Mouse (Mus musculus) heart, postnatal 0 days (tissue): ENCODE results near the gene B230217C12Rik. TPM values are rescaled to one million over a fixed set of nuclear protein-coding genes. Genes with fewer than 3 reads are reported as not detected.

Experiments used
- ATAC-seq: fragments of 200-750 bp; cut with Nextera tagmentation; 2 replicates; pipeline ENCODE4 v1.8.0; 2017; ENCODE audit warnings: low read depth, moderate number of reproducible peaks, moderate library complexity; ENCODE audit not compliant: insufficient read depth
- DNase-seq: peaks from one replicate; pipeline ENCODE4 v3.0.0-alpha.2; 2016; ENCODE audit warnings: low spot score
- H3K27ac ChIP-seq: fragments of 300-500 bp; sonication (generic); 2 replicates; pipeline ENCODE4 v1.5.1; 2014; ENCODE audit warnings: low read depth, mild to moderate bottlenecking
- H3K27me3 ChIP-seq: fragments of 300-500 bp; sonication (generic); 2 replicates; pipeline ENCODE4 v1.6.1; 2014; ENCODE audit warnings: low read length, mixed read lengths; ENCODE audit not compliant: control insufficient read depth, insufficient read depth
- H3K36me3 ChIP-seq: fragments of 300-500 bp; sonication (generic); replicated peaks from 2 replicates; pipeline ENCODE4 v1.6.1; 2014; ENCODE audit warnings: low read length, mixed read lengths; ENCODE audit not compliant: control insufficient read depth, insufficient read depth
- H3K4me1 ChIP-seq: fragments of 300-500 bp; sonication (generic); 2 replicates; pipeline ENCODE4 v1.6.1; 2014; ENCODE audit warnings: antibody characterized with exemption; ENCODE audit not compliant: control insufficient read depth, insufficient read depth
- H3K4me2 ChIP-seq: fragments of 300-500 bp; sonication (generic); 2 replicates; pipeline ENCODE4 v1.6.1; 2014; ENCODE audit warnings: low read depth, mild to moderate bottlenecking, low read length, moderate library complexity
- H3K4me3 ChIP-seq: fragments of 300-500 bp; sonication (generic); 2 replicates; pipeline ENCODE4 v1.5.1; 2014; ENCODE audit warnings: low read depth, low read length
- H3K9ac ChIP-seq: fragments of 300-500 bp; sonication (generic); replicated peaks from 2 replicates; pipeline ENCODE4 v1.6.1; 2014; ENCODE audit warnings: low read depth, low read length, mixed read lengths
- H3K9me3 ChIP-seq: fragments of 300-500 bp; sonication (generic); replicated peaks from 2 replicates; pipeline ENCODE4 v1.6.1; 2016; ENCODE audit warnings: low read length; ENCODE audit not compliant: control insufficient read depth
- CTCF ChIP-seq: IDR thresholded peaks from 2 replicates; pipeline ENCODE4 v1.5.1; 2016; ENCODE audit warnings: antibody characterized with exemption, control low read depth, low read depth
- EP300 ChIP-seq: IDR thresholded peaks from 2 replicates; pipeline ENCODE4 v1.6.1; 2016; ENCODE audit warnings: antibody characterized with exemption, low read depth
- WGBS: fragments of 180-500 bp; shearing (Covaris S2); extraction: QIAGEN DNeasy Blood & Tissue Kit; methylation state at CpG from one replicate; pipeline ENCODE4 v1.1.7; 2014; 5-methylcytosine and 5-hydroxymethylcytosine counted together
- polyA plus RNA-seq: library from polyadenylated mRNA; unstranded; fragments of >200 nt; fragmentation: Nextera tagmentation; extraction: Ambion mirVana; gene quantifications from 2 replicates; pipeline ENCODE4 v1.2.1, GENCODE M21; 2015
- total RNA-seq: library from RNA; depleted of rRNA; stranded (reverse); fragments of >200 nt; gene quantifications from 2 replicates; pipeline ENCODE4 v1.2.3, GENCODE M21; 2014; ENCODE audit warnings: low replicate concordance

The B230217C12Rik gene
- total and polyA plus RNA-seq, 2 experiments from 2014 or later: 0.97 to 1.4 TPM

DNA sequence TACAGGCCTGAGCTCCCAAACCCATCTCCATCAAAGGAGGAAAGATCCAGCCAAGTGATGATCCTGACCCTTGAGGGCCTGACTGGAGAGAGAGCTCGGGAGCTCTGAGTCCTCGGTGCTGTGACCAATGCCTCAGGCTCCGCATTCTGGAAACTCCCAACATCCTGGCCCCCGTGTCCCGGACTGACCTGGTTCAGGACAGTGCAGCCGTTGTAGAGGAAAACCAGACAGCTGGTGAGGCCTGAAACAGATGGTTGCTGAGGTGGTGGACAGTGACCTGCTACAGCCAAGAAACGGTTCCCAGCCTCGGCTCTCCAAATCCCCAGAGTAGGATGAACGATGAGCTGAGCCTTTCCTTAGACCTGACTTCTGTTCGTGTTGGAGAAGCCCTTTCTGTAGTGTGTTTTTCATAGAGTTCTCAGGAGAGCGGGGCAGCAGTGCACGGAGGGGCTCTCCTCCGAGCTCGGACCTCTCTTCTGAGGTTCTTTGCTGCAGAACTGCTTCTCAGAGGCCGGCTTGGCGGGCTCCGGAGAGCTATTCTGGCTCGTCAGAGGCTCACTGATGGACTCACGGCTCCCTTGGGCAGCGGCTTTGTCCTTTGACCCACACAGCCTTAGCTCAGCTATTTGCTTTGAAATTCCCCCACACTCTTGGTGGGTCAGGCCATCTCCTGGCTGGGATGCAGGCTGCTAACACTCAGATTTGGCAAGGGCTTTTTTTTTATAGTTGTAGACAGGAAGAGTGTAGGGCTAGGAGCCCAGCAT, 17.6 kb upstream of the B230217C12Rik start:
- Histone ChIP-seq H3K4me3 (no peak overlapping the region), H3K36me3 (peaks cover 45% of the 10 kb centered on the region), H3K27me3 (no peaks in the 10 kb centered on the region), H3K4me1 (peaks cover 29% of the 10 kb centered on the region), H3K9me3 (no peaks in the 10 kb centered on the region), H3K9ac (no peak overlapping the region), H3K4me2 (no peak overlapping the region), H3K27ac (peak overlapping the region; percentile 48; the same call in 1 of the 2 replicates)
- TF ChIP-seq CTCF (no peak), EP300 (no peak)
- DNase-seq: no peak
- 66% methylated on average over 20 of the region's 20 CpGs for WGBS
- ATAC-seq: no peak; the same call in 1 of the 2 replicates

DNA sequence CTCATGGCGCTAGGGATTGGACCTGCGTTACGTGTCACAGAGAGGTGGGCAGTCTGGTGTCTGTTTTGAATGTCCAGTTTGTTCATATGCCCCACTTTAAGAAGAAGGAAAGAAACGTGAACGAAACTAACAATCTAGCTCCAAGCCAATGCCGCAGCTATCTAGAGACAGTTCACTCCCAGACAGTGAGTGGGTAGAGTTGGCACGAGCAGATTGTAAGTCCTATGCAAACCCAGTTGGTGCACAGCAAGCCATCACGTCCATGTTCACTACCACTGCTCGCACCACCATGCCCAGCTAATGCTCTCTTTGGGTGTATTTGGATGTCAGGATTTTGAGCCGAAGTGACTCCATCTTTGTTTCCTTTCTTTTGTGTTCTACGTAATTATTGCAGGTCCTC, 16.4 kb upstream of the B230217C12Rik start:
- H3K36me3 ChIP-seq: peaks cover 54% of the 10 kb centered on the region
- H3K4me2 ChIP-seq: no peak overlapping the region
- DNase-seq: no peak
- no peaks in the 10 kb centered on the region for H3K9me3 ChIP-seq
- no peak overlapping the region for H3K4me3 ChIP-seq
- 95% methylated on average over 11 of the region's 11 CpGs for WGBS
- H3K27ac ChIP-seq: no peak overlapping the region
- TF ChIP-seq EP300 (no peak), CTCF (no peak)
- no peak overlapping the region for H3K9ac ChIP-seq
- ATAC-seq: no peak
- H3K27me3 ChIP-seq: no peaks in the 10 kb centered on the region
- H3K4me1 ChIP-seq: peaks cover 17% of the 10 kb centered on the region

DNA sequence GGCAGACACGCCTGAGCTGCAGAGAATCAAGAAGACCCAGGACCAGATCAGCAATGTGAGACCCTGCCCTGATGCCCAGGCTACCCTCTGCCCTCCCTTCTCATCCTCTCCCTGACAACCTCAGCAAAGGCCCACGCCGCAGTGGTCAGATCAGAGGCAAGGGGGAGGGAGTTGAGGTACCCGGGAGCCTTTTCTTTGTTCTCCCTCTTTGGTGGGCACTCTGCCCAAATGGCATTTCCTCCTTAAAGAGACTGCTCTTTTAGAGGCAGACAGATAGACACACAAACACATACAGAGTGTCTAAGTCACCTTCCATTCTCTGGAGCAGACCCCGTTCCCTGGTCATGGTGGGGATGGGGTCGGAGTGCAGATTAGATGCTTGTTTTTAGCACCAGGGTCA, 15.7 kb upstream of the B230217C12Rik start:
- no peak for ATAC-seq
- peak overlapping the region; percentile 30; the same call in 1 of the 2 replicates for H3K27ac ChIP-seq
- WGBS: 55% methylated on average over 6 of the region's 6 CpGs

DNA sequence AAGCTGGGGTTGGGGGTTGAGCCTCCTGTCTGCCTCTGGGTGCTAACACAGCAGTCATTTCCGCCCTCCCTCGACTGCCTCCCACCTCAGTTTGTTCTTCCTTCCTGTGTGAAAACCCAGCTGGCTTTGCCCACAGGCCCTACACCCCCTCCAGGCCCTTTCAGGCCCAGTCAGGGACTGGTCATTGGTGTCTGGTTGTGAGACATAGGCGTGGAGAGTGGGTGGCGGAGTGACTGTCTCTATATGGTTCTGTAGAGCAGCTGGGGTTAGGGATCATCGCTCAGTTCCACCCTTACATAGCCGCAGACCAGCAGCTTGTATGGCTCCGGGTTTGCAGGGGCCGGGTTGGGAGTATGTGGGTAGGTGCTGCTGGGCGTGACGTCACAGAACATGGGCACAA, 15.3 kb upstream of the B230217C12Rik start:
- no peak for ATAC-seq
- H3K9me3 ChIP-seq: no peaks in the 10 kb centered on the region
- no peak overlapping the region for H3K4me2 ChIP-seq
- no peak for DNase-seq
- no peak overlapping the region for H3K9ac ChIP-seq
- peaks cover 9% of the 10 kb centered on the region for H3K4me1 ChIP-seq
- WGBS: 74% methylated on average over 10 of the region's 10 CpGs
- no peak overlapping the region for H3K4me3 ChIP-seq
- H3K36me3 ChIP-seq: peaks cover 58% of the 10 kb centered on the region
- TF ChIP-seq EP300 (no peak), CTCF (no peak)
- H3K27ac ChIP-seq: no peak overlapping the region
- H3K27me3 ChIP-seq: no peaks in the 10 kb centered on the region

More for the DNA sequence above, 15.7 kb upstream of the B230217C12Rik start:
- H3K9me3 ChIP-seq: no peaks in the 10 kb centered on the region
- H3K4me3 ChIP-seq: no peak overlapping the region
- H3K4me2 ChIP-seq: no peak overlapping the region
- H3K36me3 ChIP-seq: peaks cover 58% of the 10 kb centered on the region
- DNase-seq: no peak
- H3K4me1 ChIP-seq: peaks cover 10% of the 10 kb centered on the region
- H3K27me3 ChIP-seq: no peaks in the 10 kb centered on the region
- TF ChIP-seq CTCF (no peak), EP300 (no peak)
- H3K9ac ChIP-seq: no peak overlapping the region

DNA sequence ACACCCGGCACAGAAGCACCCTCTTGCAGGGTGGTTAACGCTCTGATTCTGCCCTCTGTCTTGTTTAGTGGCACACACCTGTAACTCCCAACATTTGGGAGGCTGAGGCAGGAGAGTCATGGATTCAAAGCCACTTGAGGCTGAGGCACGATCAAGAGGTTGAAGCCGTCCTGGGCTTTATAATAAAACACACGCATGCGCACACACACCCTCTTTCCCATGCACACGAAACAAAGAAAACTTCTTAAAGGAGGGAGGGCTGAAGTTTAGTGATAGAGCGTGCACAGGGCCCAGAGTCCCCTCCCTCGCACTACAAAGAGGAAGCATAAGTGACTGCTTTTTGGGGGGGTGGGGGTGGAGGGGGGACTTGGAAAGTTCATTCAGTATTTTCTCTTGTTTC, 14.6 kb upstream of the B230217C12Rik start:
- Histone ChIP-seq H3K9ac (no peak overlapping the region), H3K4me1 (peaks cover 4% of the 10 kb centered on the region), H3K4me3 (no peak overlapping the region), H3K27ac (no peak overlapping the region), H3K9me3 (no peaks in the 10 kb centered on the region), H3K27me3 (no peaks in the 10 kb centered on the region), H3K4me2 (no peak overlapping the region), H3K36me3 (peaks cover 58% of the 10 kb centered on the region)
- DNase-seq (no peak), ATAC-seq (no peak)
- 86% methylated on average over 9 of the region's 9 CpGs for WGBS
- TF ChIP-seq CTCF (no peak), EP300 (no peak)

DNA sequence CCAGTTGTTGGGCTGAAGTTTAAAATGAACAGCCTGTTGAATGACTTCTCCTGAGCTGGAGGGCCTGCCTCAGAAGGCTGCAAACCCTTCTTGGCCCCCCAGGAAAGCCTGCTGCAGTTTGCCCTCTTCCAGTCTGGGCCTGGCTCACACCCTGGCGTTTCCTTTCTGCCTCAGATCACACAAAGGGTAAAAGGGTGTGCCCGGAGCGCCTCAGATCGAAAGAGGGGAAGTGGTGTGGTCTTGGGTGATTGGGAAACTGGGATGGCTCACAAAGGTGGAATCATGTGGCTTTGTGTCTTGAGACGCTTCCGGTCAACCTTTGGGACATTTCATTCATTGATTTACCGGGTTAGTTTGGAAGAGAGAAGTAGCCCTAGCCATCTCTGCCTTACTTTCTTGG, 14.2 kb upstream of the B230217C12Rik start:
- no peaks in the 10 kb centered on the region for H3K4me1 ChIP-seq
- H3K36me3 ChIP-seq: peaks cover 58% of the 10 kb centered on the region
- H3K9me3 ChIP-seq: no peaks in the 10 kb centered on the region
- no peak overlapping the region for H3K27ac ChIP-seq
- no peaks in the 10 kb centered on the region for H3K27me3 ChIP-seq
- ATAC-seq (no peak), DNase-seq (no peak)
- H3K4me2 ChIP-seq: no peak overlapping the region
- WGBS: 72% methylated on average over 7 of the region's 7 CpGs
- no peak for TF ChIP-seq CTCF
- no peak for TF ChIP-seq EP300
- H3K4me3 ChIP-seq: no peak overlapping the region
- no peak overlapping the region for H3K9ac ChIP-seq
